Mouse (Mus musculus): Measurements from ENCODE around the gene Nudt15. TPM values are rescaled to one million over a fixed set of nuclear protein-coding genes. Genes with fewer than 3 reads are reported as not detected.
A peak's percentile ranks its signal among the peaks of the same experiment; 100 is the strongest.

Nudt15 gene
- polyA plus RNA-seq, 1 experiment from 2014 or later = 4.5 TPM

DNA sequence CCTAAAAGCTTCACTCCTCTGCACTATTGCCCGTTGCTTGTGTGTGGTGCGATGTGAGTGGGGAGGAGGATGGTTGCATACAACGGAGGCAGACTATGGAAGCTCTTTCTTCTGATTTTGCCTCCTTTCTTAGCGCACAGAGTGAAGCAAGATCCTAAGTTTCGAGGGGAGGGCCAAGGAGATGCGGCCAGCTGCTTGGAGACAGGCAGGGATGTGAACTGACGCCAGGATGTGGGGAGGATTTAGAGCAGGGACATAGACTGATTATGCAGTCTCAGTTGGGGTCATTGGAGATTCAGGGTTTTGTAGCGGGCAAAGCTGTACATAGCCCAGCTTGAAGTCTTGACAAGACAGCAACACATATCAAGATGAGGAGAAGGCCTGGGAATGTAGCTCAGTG lies 41.8 kb downstream of the Nudt15 start:
- no peak overlapping the region for H3K4me2 ChIP-seq
- H3K36me3 ChIP-seq = no peaks in the 10 kb centered on the region
- no peaks in the 10 kb centered on the region for H3K27me3 ChIP-seq (replicated peaks)
- peaks cover 10% of the 10 kb centered on the region; the same call in 1 of the 2 replicates for H3K4me1 ChIP-seq
- no peak overlapping the region for H3K9ac ChIP-seq
- no peaks in the 10 kb centered on the region for H3K9me3 ChIP-seq
- no peak overlapping the region for H3K4me3 ChIP-seq (replicated peaks)
- WGBS = 58% methylated on average over 8 of the region's 8 CpGs
- no peak overlapping the region for H3K27ac ChIP-seq
- no peak for ATAC-seq (ENCODE audit: insufficient read depth, low FRiP score, low read depth)

DNA sequence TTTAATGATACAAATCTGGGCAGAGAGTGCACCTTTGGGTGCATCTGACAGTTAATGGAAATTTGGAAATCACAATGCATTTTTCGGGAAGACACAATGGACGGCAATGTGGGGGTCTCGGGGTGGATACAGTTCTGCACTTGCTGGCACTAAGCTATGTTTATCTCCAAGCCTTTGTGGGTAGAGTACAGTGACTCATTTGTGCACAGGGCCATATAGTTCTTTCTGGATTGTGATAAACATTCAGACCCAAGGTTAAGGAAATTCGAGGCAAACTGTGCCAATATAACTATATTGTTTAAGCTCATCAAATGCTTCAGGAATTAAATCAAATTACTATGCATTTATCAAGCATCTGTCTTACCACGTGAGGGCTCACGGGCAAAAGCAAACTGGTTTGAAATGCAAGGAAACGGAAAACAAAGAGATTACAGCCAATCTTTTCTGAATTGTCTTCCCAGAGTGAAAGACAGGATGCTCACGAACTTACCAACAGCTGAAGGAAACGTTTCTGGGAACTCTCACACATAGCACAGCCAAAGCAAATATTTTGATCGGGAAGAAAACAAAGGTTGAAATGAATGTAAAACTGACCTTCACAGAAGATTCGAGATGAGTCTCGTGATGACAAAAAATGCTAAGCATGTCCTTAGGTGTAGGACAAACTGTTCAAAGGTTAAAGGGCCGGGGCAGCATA lies 44.7 kb downstream of the Nudt15 start:
- WGBS = 46% methylated on average over 13 of the region's 13 CpGs
- no peak overlapping the region for H3K4me2 ChIP-seq
- H3K4me1 ChIP-seq = 0 out of 2 replicates have a peak, but pooled peaks cover 3% of the 10 kb centered on the region
- H3K36me3 ChIP-seq = no peaks in the 10 kb centered on the region
- no peaks in the 10 kb centered on the region for H3K9me3 ChIP-seq
- no peak; the same call in 1 of the 2 replicates for ATAC-seq (ENCODE audit: insufficient read depth, low FRiP score, low read depth)
- no peak overlapping the region for H3K27ac ChIP-seq
- H3K4me3 ChIP-seq (replicated peaks) = no peak overlapping the region
- H3K9ac ChIP-seq = no peak overlapping the region
- no peaks in the 10 kb centered on the region for H3K27me3 ChIP-seq (replicated peaks)

DNA sequence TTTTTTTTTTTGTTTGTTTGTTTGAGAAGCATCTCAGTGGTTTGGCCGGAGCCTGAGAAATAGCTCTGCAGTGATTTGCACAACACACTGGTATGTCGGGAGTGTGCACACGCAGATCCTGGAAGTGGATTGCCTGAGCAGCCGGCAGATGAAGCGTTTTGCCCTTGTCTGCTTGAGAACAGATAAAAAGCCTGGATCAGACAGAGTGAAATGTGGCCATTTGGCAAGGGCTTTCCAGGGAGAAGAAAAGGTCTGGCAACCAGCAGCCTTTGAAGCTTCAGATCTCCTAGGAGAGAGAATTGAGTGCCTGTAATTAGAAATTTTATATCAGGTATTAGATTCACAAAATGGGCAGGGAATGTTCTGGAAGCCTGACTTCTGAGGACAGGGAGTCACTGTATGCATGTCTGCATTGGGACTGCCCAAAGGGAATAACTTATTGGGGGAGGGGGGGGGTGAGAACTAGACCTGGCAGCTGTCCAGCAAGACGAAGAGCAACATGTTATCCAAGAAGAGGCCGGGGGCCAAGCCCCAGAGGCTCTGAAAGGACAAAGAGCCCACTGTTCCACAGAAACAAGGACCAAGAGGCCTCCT lies 45.4 kb downstream of the Nudt15 start:
- Histone ChIP-seq H3K27me3 (replicated peaks) (no peaks in the 10 kb centered on the region), H3K36me3 (no peaks in the 10 kb centered on the region), H3K4me3 (replicated peaks) (no peak overlapping the region), H3K9me3 (no peaks in the 10 kb centered on the region), H3K4me1 (0 out of 2 replicates have a peak, but pooled peaks cover 3% of the 10 kb centered on the region), H3K4me2 (no peak overlapping the region), H3K9ac (no peak overlapping the region), H3K27ac (peak overlapping the region; percentile 6; the same call in 1 of the 2 replicates)
- no peak for ATAC-seq (ENCODE audit: insufficient read depth, low FRiP score, low read depth)
- WGBS = 35% methylated on average over 7 of the region's 7 CpGs

DNA sequence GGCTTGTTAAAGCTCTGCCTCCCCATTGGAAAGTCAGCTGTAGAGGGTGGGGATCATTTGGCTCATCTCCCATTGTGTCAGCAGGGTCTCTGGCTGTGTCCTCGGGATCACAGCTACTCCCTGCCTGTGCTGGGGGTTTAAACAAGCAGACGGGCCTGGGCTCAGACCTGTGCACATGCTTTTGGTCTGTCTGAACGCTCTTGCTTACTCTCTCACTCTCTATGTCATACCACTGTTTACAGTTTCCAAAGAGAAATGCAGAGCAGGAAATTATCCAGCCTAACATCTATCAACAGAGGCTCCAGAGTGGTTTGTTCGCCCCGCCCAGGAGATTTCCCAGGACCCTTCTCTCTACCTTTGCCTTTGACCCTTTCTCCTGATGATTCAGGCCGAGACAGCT lies 46.3 kb downstream of the Nudt15 start:
- no peaks in the 10 kb centered on the region for H3K27me3 ChIP-seq (replicated peaks)
- 49% methylated on average over 6 of the region's 6 CpGs for WGBS
- no peak for ATAC-seq (ENCODE audit: insufficient read depth, low FRiP score, low read depth)

GRCm38 (mm10) chr14:73501283-73501682 lies 46.8 kb downstream of the Nudt15 start:
- H3K4me2 ChIP-seq = no peak overlapping the region
- H3K36me3 ChIP-seq = no peaks in the 10 kb centered on the region
- no peak overlapping the region for H3K9ac ChIP-seq
- no peak overlapping the region for H3K4me3 ChIP-seq (replicated peaks)
- H3K9me3 ChIP-seq = no peaks in the 10 kb centered on the region
- no peaks in the 10 kb centered on the region for H3K27me3 ChIP-seq (replicated peaks)
- 86% methylated on average over 9 of the region's 9 CpGs for WGBS
- ATAC-seq (ENCODE audit: insufficient read depth, low FRiP score, low read depth) = no peak
- no peak overlapping the region for H3K27ac ChIP-seq
- 0 out of 2 replicates have a peak, but pooled peaks cover 3% of the 10 kb centered on the region for H3K4me1 ChIP-seq

More for the DNA sequence above, 46.3 kb downstream of the Nudt15 start:
- no peaks in the 10 kb centered on the region for H3K36me3 ChIP-seq
- no peak overlapping the region for H3K27ac ChIP-seq
- H3K9ac ChIP-seq = no peak overlapping the region
- H3K4me3 ChIP-seq (replicated peaks) = no peak overlapping the region
- H3K4me1 ChIP-seq = 0 out of 2 replicates have a peak, but pooled peaks cover 3% of the 10 kb centered on the region
- no peak overlapping the region for H3K4me2 ChIP-seq
- no peaks in the 10 kb centered on the region for H3K9me3 ChIP-seq

DNA sequence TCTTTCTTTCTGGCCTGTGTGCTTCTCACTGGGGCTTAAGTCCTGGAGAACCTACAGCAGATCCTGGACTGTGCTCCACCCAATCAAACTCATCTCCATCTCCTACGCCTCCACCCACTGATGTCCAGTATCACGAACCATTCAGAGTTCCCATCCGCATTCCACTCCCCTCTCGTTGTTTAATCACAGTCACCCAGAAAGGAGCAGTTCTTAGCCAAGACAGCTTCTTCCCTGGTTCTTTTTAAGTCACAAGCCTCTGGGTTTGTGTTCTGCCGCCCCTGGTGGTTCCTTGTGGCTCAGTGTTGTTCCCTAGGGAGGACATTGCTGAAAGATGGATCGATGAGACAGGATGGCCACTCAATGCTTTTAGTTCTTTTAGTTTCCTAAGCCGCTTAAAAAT lies 52.3 kb downstream of the Nudt15 start:
- Histone ChIP-seq H3K4me1 (no peaks in the 10 kb centered on the region), H3K27me3 (replicated peaks) (no peaks in the 10 kb centered on the region), H3K27ac (no peak overlapping the region), H3K4me3 (replicated peaks) (no peak overlapping the region), H3K36me3 (no peaks in the 10 kb centered on the region), H3K9ac (no peak overlapping the region), H3K4me2 (no peak overlapping the region), H3K9me3 (no peaks in the 10 kb centered on the region)
- ATAC-seq (ENCODE audit: insufficient read depth, low FRiP score, low read depth) = no peak
- WGBS = 72% methylated on average over 7 of the region's 7 CpGs

DNA sequence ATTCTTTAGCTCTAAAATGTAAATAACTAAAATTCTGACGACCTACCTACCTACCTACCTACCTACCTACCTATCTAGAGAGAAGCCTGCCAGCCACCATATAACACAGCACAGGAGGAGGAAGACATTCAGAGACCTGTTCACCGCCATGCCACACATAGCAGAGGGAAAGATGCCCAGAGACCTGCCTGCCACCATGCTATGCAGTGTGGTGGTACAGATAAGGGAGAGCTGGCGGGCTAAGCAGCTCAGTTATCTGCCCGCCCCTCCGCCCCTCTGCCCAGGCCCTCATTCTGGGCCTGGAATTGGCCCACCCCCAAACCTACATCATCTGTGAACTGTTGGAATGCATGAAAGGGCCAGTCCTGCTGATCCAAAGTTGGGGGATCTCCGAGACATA lies 53.9 kb downstream of the Nudt15 start:
- ATAC-seq (ENCODE audit: insufficient read depth, low FRiP score, low read depth) = no peak
- 73% methylated on average over 6 of the region's 6 CpGs for WGBS

DNA sequence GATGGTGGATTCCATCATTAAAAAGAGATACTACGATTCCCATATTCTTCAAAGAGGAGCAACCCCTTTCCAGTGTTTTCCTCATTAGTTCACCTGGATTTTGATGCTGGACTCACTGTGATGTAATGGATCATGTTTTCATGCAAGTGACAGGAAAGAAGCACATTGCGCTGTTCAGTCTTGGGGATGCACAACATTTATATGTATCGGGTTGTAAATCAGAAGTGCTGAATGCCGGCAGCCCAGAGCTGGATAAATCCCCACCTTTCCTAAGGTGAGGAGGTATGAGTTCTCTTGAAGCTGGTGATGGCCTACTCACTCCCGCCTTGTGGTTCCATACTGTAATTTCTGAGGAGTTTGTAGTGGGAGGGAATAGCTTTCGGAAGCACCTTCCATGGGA lies 54.7 kb downstream of the Nudt15 start:
- no peak overlapping the region for H3K4me2 ChIP-seq
- WGBS = 89% methylated on average over 6 of the region's 6 CpGs
- H3K4me1 ChIP-seq = no peaks in the 10 kb centered on the region
- no peak overlapping the region for H3K9ac ChIP-seq
- no peak for ATAC-seq (ENCODE audit: insufficient read depth, low FRiP score, low read depth)
- H3K27me3 ChIP-seq (replicated peaks) = no peaks in the 10 kb centered on the region
- no peak overlapping the region for H3K4me3 ChIP-seq (replicated peaks)
- no peaks in the 10 kb centered on the region for H3K36me3 ChIP-seq
- no peaks in the 10 kb centered on the region for H3K9me3 ChIP-seq
- no peak overlapping the region for H3K27ac ChIP-seq

More for the DNA sequence above, 53.9 kb downstream of the Nudt15 start:
- no peaks in the 10 kb centered on the region for H3K9me3 ChIP-seq
- H3K4me1 ChIP-seq = no peaks in the 10 kb centered on the region
- no peak overlapping the region for H3K9ac ChIP-seq
- H3K36me3 ChIP-seq = no peaks in the 10 kb centered on the region
- no peak overlapping the region for H3K27ac ChIP-seq
- H3K4me3 ChIP-seq (replicated peaks) = no peak overlapping the region
- no peaks in the 10 kb centered on the region for H3K27me3 ChIP-seq (replicated peaks)
- H3K4me2 ChIP-seq = no peak overlapping the region

DNA sequence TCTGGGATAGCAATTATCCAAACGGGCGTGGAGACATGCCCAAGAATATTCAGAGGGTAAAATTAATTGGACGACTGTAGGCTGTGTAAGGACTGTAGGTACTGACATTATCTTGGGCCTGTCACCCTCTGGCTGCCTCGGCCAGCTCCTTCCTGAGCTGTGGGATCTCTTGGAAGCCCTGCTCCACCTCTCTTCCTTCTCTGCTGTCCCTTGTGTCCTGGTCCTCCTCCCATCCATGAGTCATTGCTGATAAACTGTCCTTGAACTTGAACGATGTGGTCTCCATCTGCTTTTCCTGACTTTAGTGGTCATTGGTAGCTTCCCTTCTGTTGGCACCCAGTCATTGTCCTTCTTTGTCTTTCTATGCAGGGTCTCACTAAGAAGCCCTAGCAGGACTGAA lies 61.4 kb downstream of the Nudt15 start:
- no peak overlapping the region for H3K27ac ChIP-seq
- H3K9me3 ChIP-seq = no peaks in the 10 kb centered on the region
- H3K4me2 ChIP-seq = no peak overlapping the region
- no peaks in the 10 kb centered on the region for H3K27me3 ChIP-seq (replicated peaks)
- ATAC-seq (ENCODE audit: insufficient read depth, low FRiP score, low read depth) = no peak
- H3K4me1 ChIP-seq = no peaks in the 10 kb centered on the region
- no peak overlapping the region for H3K4me3 ChIP-seq (replicated peaks)
- no peak overlapping the region for H3K9ac ChIP-seq
- H3K36me3 ChIP-seq = no peaks in the 10 kb centered on the region
- WGBS = 71% methylated on average over 5 of the region's 5 CpGs

- Histone ChIP-seq H3K27ac (no peak overlapping the region), H3K27me3 (replicated peaks) (no peaks in the 10 kb centered on the region), H3K4me3 (replicated peaks) (no peak overlapping the region), H3K9ac (no peak overlapping the region), H3K4me1 (no peaks in the 10 kb centered on the region), H3K36me3 (no peaks in the 10 kb centered on the region), H3K4me2 (no peak overlapping the region), H3K9me3 (no peaks in the 10 kb centered on the region)
- no peak for ATAC-seq (ENCODE audit: insufficient read depth, low FRiP score, low read depth)
- WGBS = 62% methylated on average over 3 of the region's 3 CpGs
These were observed 63.5 kb downstream of the Nudt15 start for GRCm38 (mm10) chr14:73484366-73485110.

DNA sequence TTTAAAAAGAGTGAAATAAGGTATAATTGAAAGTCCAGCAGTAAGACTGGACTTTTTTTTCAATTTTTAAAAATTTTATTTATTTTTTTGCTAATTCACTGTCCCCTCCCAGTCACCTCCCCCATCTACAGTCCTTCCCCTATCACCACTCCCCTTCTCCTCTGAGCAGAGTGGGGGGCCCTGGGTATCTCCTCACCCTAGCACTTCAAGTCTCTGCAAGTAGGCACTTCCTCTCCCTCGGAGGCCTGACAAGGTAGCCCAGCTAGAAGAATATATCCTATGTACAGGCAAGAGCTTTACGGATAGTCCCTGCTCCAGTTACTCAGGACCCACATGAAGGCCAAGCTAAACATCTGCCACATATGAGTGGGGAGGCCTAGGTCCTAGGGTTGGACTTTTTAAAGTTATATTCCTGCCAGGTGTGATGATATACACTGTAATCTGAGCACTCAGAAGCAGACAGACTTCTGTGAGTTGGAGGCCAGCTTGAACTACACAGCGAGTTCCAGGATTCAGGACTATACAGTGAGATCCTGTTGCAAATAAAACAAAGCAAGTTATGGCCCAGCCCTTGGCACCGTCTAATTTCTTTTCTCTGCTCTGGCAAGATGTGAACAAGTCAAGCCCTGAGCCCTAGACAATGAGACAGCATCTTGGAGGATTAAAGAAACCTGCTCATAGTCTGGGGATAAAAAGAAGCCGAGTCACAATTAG lies 64.4 kb downstream of the Nudt15 start:
- H3K4me3 ChIP-seq (replicated peaks) = no peak overlapping the region
- H3K9ac ChIP-seq = no peak overlapping the region
- no peaks in the 10 kb centered on the region for H3K36me3 ChIP-seq
- H3K4me2 ChIP-seq = no peak overlapping the region
- H3K9me3 ChIP-seq = no peaks in the 10 kb centered on the region
- H3K4me1 ChIP-seq = no peaks in the 10 kb centered on the region
- H3K27me3 ChIP-seq (replicated peaks) = no peaks in the 10 kb centered on the region
- ATAC-seq (ENCODE audit: insufficient read depth, low FRiP score, low read depth) = 0 out of 2 replicates have a peak, but pooled peaks have one; percentile 14
- 69% methylated on average over 5 of the region's 5 CpGs for WGBS
- no peak overlapping the region; the same call in 1 of the 2 replicates for H3K27ac ChIP-seq

All from stomach, embryonic 15.5 days (tissue).